Mouse (Mus musculus): ENCODE measurements around the gene Rai14.
"Not testable (repeated sequence)": the region's sequence is repeated elsewhere in the genome, so short reads cannot be mapped to it uniquely, and the experiment has no call there.

Rai14 gene

DNA sequence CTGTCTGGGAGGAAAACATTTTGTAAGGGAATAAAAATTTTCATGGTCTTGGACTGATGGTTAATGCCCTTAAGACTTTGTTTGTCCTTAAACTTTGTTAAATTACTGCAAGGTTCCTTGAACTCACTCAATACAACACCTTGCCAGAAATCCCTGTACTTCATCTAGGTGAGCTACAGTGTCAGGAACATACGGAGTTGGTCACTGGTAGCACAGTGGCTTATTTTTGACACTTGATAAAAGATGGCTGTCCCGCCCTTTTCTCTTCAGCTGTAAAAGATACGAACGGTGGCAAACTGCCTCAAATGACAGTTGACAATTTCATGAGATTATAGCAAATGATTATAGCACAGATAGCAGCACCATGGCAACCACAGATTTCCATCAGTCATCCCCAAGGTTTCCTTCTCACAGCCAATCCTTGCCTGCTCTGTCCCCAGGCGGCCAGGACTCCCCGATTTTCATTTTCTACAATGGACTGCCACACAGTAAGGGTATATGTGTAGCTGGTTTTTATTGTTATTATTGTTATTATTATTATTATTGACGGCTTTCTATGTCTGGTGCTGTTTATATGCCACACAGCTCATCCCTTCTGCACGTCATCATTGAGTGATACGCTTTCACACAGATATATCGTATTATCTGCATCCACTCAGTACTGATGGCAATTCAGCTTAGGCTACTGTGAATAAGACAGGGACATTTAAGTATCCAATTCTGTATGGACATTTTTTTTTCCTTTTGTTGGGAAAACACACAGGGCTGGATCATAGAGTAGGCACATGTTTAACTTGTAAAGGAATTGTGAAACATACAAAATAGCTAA is 129.9 kb downstream of the Rai14 start:
- ChIA-PET POLR2A (interaction anchor here in 1 of 4 experiments (1.0 to 2.3 kb wide), 5 partner anchors 10 to 126 kb away, joined by 3 to 11 read pairs (median 3); no protein-coding TSS in a partner anchor), CTCF (interaction anchor here in 2 of 4 experiments (0.6 to 1.9 kb wide), 3 partner anchors 11 to 129 kb away, joined by 3 to 41 read pairs (median 3); no protein-coding TSS in a partner anchor)

- POLR2A ChIA-PET: interaction anchor here in 2 of 4 experiments (0.7 to 2.3 kb wide), 8 partner anchors 8 to 128 kb away, joined by 3 to 11 read pairs (median 4); no protein-coding TSS in a partner anchor
Measured at GRCm38 (mm10) chr15:10583408-10583807, 131.0 kb downstream of the Rai14 start.

DNA sequence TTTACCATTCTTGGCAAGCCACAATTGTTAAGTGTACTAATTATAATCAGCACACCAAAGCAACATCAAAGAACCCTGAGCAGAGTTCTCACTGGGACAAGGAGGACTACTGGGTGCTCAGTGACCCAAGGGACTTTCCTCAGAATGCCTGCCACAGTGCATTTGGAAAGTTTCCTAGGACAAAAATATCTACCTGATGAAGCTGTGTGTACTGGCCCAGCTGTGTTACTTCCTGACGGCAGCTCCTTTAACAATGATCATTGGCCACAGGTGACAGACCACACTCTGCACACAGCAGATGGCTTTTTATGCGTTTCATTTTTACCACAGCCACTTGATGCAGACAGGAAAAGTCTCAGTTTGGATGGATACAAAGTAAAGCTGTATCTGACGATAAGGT is 135.3 kb downstream of the Rai14 start:
- CTCF ChIA-PET: no interaction called here
- POLR2A ChIA-PET: interaction anchor here in 1 of 4 experiments (1.2 kb wide), 2 partner anchors 12 to 135 kb away, joined by 3 to 5 read pairs; partner anchors contain the start of gene Rai14

More at GRCm38 (mm10) chr15:10583408-10583807, 131.0 kb downstream of the Rai14 start:
- CTCF ChIA-PET: interaction anchor here (0.5 to 1.9 kb wide), 48 partner anchors 8 to 931 kb away, joined by 3 to 41 read pairs (median 4); partner anchors contain the start of gene Ttc23l (in 1 of the 4)

GRCm38 (mm10) chr15:10566486-10566885 is 147.9 kb downstream of the Rai14 start:
- ChIA-PET CTCF (interaction anchor here in 1 of 4 experiments (1.5 kb wide), 1 partner anchor 17 kb away, joined by 5 read pairs; no protein-coding TSS in a partner anchor), POLR2A (interaction anchor here in 2 of 4 experiments (0.6 to 1.3 kb wide), 5 partner anchors 9 to 154 kb away, joined by 3 to 5 read pairs (median 4); no protein-coding TSS in a partner anchor)

DNA sequence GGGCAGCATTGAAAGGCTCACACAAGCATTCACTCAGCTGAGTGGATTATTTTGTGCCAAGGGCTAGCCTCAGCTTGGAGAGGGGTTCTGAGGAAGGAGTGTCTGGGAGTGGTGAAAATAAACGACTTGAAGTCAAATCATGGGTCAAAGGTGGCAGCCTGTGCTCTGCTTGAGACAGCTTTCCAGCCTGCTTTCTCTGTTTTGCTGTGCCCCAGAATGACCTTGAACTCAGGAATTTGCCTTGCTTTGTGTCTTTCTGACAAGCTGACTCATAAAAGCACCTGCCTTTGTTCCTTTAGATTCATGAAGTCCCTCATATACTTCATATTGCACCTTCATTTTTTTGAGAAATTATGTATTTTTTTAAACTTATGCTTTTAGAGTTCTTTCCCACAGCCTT is 150.2 kb downstream of the Rai14 start:
- CTCF ChIA-PET: no interaction called here
- POLR2A ChIA-PET: interaction anchor here in 1 of 4 experiments (1.1 kb wide), 1 partner anchor 31 kb away, joined by 3 read pairs; no protein-coding TSS in a partner anchor

DNA sequence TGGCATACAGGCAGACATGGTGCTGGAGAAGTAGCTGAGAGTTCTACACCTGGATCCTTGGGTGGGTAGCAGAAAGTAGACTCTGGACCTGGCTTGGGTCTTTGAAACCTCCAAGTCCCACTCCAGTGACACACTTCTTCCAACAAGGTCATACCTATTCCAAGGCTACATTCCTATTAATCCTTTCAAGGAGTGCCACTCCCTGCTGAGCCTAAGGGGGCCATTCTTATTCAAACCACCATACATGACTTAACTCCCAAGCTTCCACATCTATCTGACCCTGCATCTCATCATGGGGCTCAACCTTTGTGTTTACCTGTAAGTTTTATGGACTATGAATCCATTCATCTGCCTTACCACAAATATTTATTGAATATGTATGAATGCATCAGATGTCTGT is 152.1 kb downstream of the Rai14 start:
- CTCF ChIA-PET: interaction anchor here in 3 of 4 experiments (0.6 to 1.2 kb wide), 3 partner anchors 11 to 309 kb away, joined by 3 to 4 read pairs (median 3); no protein-coding TSS in a partner anchor

DNA sequence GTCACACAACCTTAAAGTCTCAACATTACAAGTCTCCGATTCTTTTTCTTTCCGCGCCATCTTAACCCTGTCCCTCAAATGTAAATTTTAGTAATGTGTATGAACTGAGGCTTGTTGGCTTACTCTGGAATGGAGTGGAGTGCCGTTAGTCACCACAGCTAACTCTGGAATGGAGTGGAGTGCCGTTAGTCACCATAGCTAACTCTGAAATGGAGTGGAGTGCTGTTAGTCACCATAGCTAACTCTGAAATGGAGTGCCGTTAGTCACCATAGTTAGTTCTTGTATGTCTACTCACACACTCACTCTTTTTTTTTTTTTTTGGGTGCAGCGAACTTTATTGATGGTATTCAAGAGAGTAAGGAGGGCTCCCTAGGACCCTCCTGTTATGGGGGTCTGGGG is 154.4 kb downstream of the Rai14 start:
- CTCF ChIA-PET: interaction anchor here in 1 of 4 experiments (0.7 kb wide), 1 partner anchor 1043 kb away, joined by 10 read pairs; no protein-coding TSS in a partner anchor
- POLR2A ChIA-PET: no interaction called here

More for the DNA sequence above, 152.1 kb downstream of the Rai14 start:
- POLR2A ChIA-PET: interaction anchor here in 3 of 4 experiments (0.8 to 1.9 kb wide), 9 partner anchors 9 to 420 kb away, joined by 3 to 10 read pairs (median 4); partner anchors contain the start of gene Amacr (in 1 of the 3)

GRCm38 (mm10) chr15:10558465-10558864 is 156.0 kb downstream of the Rai14 start, which contains the start of gene Ttc23l:
Ttc23l (minus strand) TSS chr15:10558668.
- ChIA-PET CTCF (interaction anchor here in 2 of 4 experiments (0.7 to 0.8 kb wide), 2 partner anchors 20 to 25 kb away, joined by 3 read pairs; no protein-coding TSS in a partner anchor), POLR2A (interaction anchor here in 1 of 4 experiments (1.7 kb wide), 1 partner anchor 10 kb away, joined by 4 read pairs; no protein-coding TSS in a partner anchor)

- POLR2A ChIA-PET: interaction anchor here in 1 of 4 experiments (1.5 kb wide), 1 partner anchor 8 kb away, joined by 5 read pairs; no protein-coding TSS in a partner anchor
- CTCF ChIA-PET: interaction anchor here in 1 of 4 experiments (0.6 kb wide), 1 partner anchor 317 kb away, joined by 3 read pairs; no protein-coding TSS in a partner anchor
Measured at GRCm38 (mm10) chr15:10554336-10554735, 160.1 kb downstream of the Rai14 start.

- POLR2A ChIA-PET: interaction anchor here in 2 of 4 experiments (0.5 to 2.0 kb wide), 4 partner anchors 11 to 1431 kb away, joined by 3 to 5 read pairs (median 4); no protein-coding TSS in a partner anchor
- CTCF ChIA-PET: no interaction called here
Measured at GRCm38 (mm10) chr15:10540271-10541088, 173.9 kb downstream of the Rai14 start.

DNA sequence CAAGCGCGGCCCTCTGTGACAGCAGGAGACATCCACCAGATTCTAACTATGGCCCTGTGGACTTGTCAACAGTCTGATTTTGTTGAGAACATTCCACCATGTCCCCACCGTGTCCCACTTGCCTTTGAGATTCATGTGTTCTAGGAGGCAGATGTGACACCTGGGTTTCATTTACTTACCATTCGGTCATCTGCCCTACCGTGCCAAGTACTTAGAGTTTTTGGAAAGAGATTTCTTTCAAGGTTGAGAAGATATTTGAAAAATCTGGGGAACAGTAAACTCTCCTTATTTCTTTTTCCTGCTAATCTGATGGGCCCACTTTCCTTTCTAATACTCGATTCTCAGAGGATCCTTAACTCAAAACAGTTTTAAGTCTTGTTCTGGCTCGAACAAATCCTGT is 178.5 kb downstream of the Rai14 start:
- ChIA-PET POLR2A (no interaction called here), CTCF (no interaction called here)

DNA sequence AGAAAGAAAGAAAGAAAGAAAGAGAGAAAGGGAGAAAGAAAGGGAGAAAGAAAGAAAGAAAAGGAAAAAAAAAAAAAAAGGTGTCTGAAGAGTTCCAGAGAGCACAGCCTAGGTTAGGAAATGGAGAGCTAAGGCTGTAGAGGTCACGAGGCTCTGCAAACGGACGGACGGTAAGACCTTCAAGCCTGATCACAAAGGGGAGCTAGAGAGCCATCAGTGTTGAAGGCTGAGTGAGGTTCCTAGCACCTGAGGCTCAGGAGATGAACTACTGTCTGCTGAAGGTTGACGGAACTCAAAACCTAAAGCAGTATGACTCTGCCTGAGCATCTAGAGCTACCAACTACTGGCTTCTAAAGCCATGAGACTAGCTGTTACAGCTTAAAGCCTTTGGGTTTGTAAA is 179.8 kb downstream of the Rai14 start:
- ChIA-PET CTCF (interaction anchor here in 2 of 4 experiments (0.7 kb wide), 2 partner anchors 100 to 120 kb away, joined by 5 to 10 read pairs; no protein-coding TSS in a partner anchor), POLR2A (interaction anchor here in 2 of 4 experiments (0.6 to 0.7 kb wide), 6 partner anchors 21 to 1644 kb away, joined by 3 to 7 read pairs (median 4); no protein-coding TSS in a partner anchor)

GRCm38 (mm10) chr15:10533361-10533760 is 181.1 kb downstream of the Rai14 start:
- POLR2A ChIA-PET: interaction anchor here in 1 of 4 experiments (0.6 kb wide), 1 partner anchor 1036 kb away, joined by 3 read pairs; no protein-coding TSS in a partner anchor
- CTCF ChIA-PET: not testable (repeated sequence)

DNA sequence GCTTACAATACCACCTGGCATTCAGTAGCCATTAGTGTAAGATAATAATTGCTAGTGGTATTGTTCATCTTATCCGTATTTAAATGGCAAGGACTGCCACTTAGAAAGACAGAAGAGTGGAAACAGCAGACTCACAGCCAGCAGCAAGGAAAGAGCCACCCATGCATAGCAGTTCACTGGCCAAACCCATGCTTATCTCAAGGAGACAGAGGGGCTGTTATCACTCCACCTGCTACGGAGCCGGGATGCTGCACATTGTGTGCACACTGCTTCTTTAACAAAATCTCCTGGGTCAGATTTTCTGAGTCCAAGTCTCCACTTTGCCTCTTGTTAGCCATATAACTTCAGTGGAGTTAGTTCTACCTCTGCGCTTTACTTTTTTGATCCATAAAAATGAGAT is 183.1 kb downstream of the Rai14 start:
- POLR2A ChIA-PET: no interaction called here
- CTCF ChIA-PET: interaction anchor here in 1 of 4 experiments (1.0 kb wide), 1 partner anchor 31 kb away, joined by 4 read pairs; no protein-coding TSS in a partner anchor

- ChIA-PET POLR2A (interaction anchor here in 1 of 4 experiments (0.6 kb wide), 1 partner anchor 11 kb away, joined by 4 read pairs; no protein-coding TSS in a partner anchor), CTCF (interaction anchor here in 1 of 4 experiments (0.7 kb wide), 1 partner anchor 799 kb away, joined by 3 read pairs; no protein-coding TSS in a partner anchor)
Measured at GRCm38 (mm10) chr15:10525896-10526295, 188.5 kb downstream of the Rai14 start.

Data from embryonic stem cell, embryonic (primary cell).